33 mouse cellular contexts compared by ENCODE assay signal in the genomic region with DNA sequence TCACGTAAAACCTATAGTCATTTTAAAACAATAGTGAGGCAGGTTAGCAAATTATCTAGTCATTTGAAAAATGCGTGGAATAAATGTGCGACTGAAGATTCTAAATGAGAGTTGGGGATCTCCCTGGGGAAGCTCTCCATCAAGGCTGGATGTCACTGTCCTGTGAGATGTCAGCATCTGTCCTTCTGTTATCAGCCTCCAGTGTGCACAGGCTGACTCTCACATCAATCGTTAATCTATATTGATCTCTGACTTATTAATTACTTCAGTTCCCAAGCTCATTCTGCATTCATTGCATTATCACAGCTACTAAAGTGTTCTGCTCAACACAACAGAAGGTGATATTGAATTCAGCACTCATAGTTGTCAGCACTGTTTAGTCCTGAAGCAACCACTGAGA.
"Had no signal": no experiment of that assay in that cellular context is flagged by ENCODE, and none has a peak within 500 bp of the region (broad histone marks: within the 10 kb centered on the region; RNA-seq: fewer than 3 reads in every experiment).

No protein-coding gene starts in this region.

- H3K4me3 ChIP-seq: heart, embryonic 10.5 days; heart, embryonic 12.5 days; heart, embryonic 13.5 days; heart, embryonic 15.5 days; hindbrain, embryonic 10.5 days; hindbrain, embryonic 13.5 days; hindbrain, embryonic 15.5 days; intestine, embryonic 15.5 days; kidney, embryonic 15.5 days; layer of hippocampus, adult 2 months; left cerebral cortex, adult 2 months had no signal

- DNase-seq: heart, postnatal 10 days; heart, postnatal 14 days; heart, postnatal 36 days; heart, postnatal 4 days; kidney, adult 11 months; kidney, adult 18-20 months; kidney, adult 2 months; kidney, adult 8-10 months; kidney, adult 9 months; kidney, postnatal 10 days; kidney, postnatal 14 days; kidney, postnatal 25 days; kidney, postnatal 36 days; kidney, postnatal 4 days; layer of hippocampus, adult 9-11 months; layer of hippocampus, postnatal 36 days had no signal

- H3K36me3 ChIP-seq: heart, embryonic 10.5 days; heart, embryonic 12.5 days; heart, embryonic 13.5 days; heart, embryonic 15.5 days; hindbrain, embryonic 10.5 days; hindbrain, embryonic 13.5 days; hindbrain, embryonic 15.5 days; intestine, embryonic 15.5 days; kidney, embryonic 15.5 days had no signal

- H3K27me3 ChIP-seq: heart, embryonic 12.5 days; heart, embryonic 13.5 days; heart, embryonic 15.5 days; hindbrain, embryonic 13.5 days; hindbrain, embryonic 15.5 days; intestine, embryonic 15.5 days; kidney, embryonic 15.5 days had no signal

- H3K27ac ChIP-seq: heart, embryonic 10.5 days; heart, embryonic 13.5 days; heart, embryonic 15.5 days; hindbrain, embryonic 10.5 days; hindbrain, embryonic 13.5 days; hindbrain, embryonic 15.5 days; intestine, embryonic 15.5 days; kidney, embryonic 15.5 days; kidney, postnatal 0 days; layer of hippocampus, adult 2 months; left cerebral cortex, adult 2 months had no signal

- ATAC-seq: inflammation-experienced regulatory T-cells, adult 6 months; intestine, embryonic 15.5 days; intestine, embryonic 16.5 days; intestine, postnatal 0 days had no signal

- H3K4me2 ChIP-seq: heart, embryonic 11.5 days; heart, embryonic 12.5 days; heart, embryonic 13.5 days; heart, embryonic 15.5 days; hindbrain, embryonic 13.5 days; hindbrain, embryonic 14.5 days; hindbrain, embryonic 15.5 days; intestine, embryonic 15.5 days; kidney, embryonic 15.5 days had no signal

- H3K9ac ChIP-seq: heart, embryonic 12.5 days; heart, embryonic 13.5 days; heart, embryonic 15.5 days; hindbrain, embryonic 13.5 days; hindbrain, embryonic 14.5 days; hindbrain, embryonic 15.5 days; intestine, embryonic 15.5 days; kidney, embryonic 15.5 days had no signal

- H3K9me3 ChIP-seq: heart, embryonic 10.5 days; heart, embryonic 12.5 days; heart, embryonic 13.5 days; heart, embryonic 15.5 days; hindbrain, embryonic 10.5 days; hindbrain, embryonic 13.5 days; hindbrain, embryonic 15.5 days; intestine, embryonic 15.5 days; kidney, embryonic 15.5 days had no signal

- H3K4me1 ChIP-seq: heart, embryonic 10.5 days; heart, embryonic 12.5 days; heart, embryonic 13.5 days; heart, embryonic 15.5 days; hindbrain, embryonic 10.5 days; hindbrain, embryonic 13.5 days; hindbrain, embryonic 15.5 days; intestine, embryonic 15.5 days; kidney, embryonic 15.5 days had no signal
